Mouse (Mus musculus): ENCODE results near the gene Mapk8.
"Not testable (repeated sequence)": the region's sequence is repeated elsewhere in the genome, so short reads cannot be mapped to it uniquely, and the experiment has no call there.

Mapk8 gene

DNA sequence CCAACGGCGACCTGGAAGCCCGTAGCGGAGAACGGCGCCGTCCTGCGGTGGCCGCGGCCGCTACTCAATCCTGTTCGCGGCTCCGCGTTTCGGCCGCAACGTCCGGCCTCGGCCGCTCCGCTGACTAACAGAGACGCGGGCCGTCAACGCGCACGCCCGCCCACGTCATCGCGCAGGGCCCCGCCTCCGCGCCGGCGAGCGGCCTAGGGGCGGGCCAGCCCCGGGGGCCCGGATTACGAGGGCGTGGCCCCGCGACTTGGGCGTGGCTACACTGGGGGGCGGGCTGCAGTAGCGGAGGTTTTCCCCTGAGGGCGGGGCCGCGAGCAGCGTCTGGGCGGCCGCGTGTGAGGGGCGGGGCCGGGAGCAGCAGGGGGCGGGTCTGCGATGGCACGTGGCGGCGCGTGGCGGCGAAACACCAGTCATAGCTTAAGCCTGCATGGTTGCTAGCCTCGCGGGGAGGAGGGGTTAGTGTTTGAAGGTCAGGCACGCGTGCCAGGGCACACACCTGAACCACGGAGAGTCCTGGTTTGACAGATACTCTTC lies at the start of gene Mapk8:
Mapk8 (minus strand) TSS at position 132 of the 543 bp plus-strand sequence.
- peak; percentile 98 for DNase-seq (ENCODE audit: low read depth)

- DNase-seq (ENCODE audit: low read depth) = no peak
These were observed 48.3 kb upstream of the Mapk8 start for GRCm38 (mm10) chr14:33495226-33495625.

- DNase-seq (ENCODE audit: low read depth) = no peak
These were observed 41.0 kb upstream of the Mapk8 start for GRCm38 (mm10) chr14:33487805-33488550.

DNA sequence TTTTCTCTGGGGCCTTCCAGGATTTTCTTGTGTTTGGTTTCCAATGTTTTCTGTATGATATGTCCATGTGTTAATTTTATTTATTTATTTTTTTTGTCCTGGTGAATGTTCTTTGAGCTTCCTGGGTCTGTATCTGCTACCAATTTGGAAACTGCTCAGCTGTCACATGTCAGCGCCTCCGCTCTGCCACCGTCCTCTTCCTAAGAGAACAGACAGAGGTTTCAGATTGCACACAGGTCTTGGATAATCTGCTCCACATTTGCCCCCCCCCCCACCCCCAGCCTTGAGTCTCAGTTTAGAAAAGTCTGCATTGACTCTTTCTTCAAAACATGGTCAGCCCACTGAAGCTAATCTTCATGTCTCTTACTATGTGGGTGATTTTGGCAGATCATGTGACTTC lies 35.0 kb upstream of the Mapk8 start:
- DNase-seq (ENCODE audit: low read depth) = no peak

GRCm38 (mm10) chr14:33476094-33476760 lies 29.3 kb upstream of the Mapk8 start:
- no peak for DNase-seq (ENCODE audit: low read depth)

DNA sequence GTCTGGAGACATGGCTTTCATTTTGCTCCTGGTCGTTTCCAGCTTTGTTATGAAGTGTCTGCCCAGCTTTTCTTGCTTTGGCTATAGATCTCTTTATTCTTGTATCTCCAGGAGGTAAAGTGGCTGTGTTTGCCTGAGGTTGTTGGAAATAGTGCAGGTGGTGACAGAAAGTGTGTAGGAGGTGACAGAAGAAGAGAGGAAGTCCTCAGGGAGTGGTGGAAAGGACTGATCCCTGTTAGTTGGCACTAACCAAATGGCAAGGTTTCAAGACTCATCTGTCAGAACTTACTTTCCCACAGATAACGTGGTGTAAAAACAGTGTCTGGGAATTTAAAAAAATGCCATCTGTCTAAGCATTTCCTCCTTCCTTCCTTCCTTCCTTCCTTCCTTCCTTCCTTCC lies 27.5 kb upstream of the Mapk8 start:
- no peak for DNase-seq (ENCODE audit: low read depth)

DNA sequence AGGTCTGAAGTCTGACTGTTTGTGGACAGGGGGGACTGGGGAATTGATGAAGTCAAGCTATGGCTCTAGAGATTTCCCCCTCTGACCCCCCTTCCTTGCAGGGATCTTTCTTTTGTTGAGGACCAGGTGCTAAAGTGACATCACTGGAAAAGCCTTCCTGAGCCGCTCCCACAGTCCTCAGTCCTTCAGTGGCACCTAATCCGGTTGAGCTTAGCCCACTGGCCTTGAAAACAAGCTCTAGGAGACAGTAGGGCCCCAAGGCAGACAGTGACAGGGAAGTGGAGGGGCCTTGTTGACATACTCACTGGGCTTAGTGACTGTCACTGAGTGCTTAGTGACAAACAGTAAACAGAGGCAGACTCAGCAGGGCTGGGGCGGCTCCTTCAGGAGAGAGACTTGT lies 24.4 kb upstream of the Mapk8 start, which contains the start of gene Frmpd2:
Frmpd2 (plus strand) TSS at position 366 of the 400 bp plus-strand sequence.
- no peak for DNase-seq (ENCODE audit: low read depth)

DNA sequence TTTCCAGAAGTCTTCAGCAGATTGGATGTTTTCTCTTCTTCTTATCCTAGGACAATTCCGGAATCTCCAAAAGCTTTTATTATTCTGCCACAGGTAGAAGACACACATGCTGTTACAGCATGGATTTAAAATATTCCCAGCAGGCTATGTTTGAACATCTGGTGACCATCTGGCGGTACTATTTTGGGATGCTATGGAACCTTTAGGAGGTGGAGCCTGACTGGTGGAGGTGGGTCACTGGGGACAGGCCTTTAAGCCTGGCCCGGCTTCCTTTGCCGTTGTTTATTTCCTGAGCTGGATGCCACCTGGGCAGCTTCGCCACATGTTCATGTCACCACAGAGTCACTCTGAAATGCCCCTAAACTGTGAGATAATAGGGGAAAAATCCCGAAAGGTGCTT lies 20.8 kb upstream of the Mapk8 start:
- no peak for DNase-seq (ENCODE audit: low read depth)

DNA sequence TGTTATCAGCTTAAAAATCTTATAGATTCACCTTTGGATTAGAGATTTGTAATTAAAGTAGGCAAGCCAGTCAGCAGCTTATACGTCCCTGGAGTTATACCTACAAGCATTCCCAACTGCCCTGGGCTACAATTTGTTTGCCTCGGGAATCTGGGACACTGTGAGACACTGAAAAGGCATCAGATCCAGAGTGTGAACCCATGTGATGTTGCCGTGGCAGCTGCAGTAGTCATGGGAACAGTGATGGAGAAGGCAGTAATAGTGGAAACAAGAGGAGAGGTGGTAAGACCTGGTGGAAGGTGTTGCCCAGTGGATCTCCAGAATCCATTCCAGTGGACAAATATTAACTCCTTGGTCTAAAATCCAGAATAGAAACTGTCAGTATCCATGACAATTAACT lies 16.7 kb upstream of the Mapk8 start:
- DNase-seq (ENCODE audit: low read depth) = no peak

- no peak for DNase-seq (ENCODE audit: low read depth)
These were observed 3.4 kb upstream of the Mapk8 start for GRCm38 (mm10) chr14:33450331-33450730.

GRCm38 (mm10) chr14:33449296-33449840 lies 2.4 kb upstream of the Mapk8 start:
- DNase-seq (ENCODE audit: low read depth) = no peak

DNA sequence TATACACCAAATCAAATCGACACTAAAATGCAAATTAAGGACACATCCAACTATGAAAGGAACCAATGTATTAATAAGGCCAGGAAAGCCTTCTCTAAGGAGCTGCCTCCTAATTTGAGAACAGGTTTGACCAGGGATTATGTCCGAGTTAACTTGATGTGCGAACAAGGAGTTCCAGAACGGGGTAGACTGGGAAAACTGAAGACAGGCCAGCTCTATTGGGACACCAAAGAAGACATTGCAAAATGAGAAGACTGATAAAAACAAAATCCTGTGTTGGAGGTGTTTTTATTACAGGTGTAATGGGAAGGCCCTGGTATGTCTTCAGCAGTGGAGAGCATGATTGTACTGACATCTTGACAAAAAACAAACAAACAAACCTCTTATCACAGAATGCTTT lies 1.3 kb upstream of the Mapk8 start:
- DNase-seq (ENCODE audit: low read depth) = no peak

DNA sequence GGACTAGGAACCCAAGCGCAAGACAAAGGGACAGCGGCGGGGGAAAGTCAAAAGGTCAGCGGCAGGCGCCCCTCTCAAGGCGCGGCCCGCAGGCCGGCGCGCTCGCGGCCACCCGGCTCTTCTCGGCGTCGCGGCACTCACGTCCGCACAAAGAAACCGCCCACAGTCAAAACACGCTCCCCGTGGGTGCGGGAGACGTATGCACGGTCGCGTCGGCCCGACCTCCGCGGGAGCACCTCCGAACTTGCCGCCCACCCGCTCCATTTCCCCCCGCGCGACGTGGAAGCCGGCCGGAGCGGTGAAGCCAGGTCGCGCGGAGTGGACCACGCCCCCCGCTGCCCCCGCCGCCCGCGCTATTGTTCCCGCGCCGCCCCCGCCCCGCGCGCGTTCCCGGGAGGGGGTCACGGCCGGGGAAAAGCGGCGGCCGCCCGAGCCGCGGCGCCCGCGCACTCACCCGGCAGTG lies 366 bp downstream of the Mapk8 start:
- no peak for DNase-seq (ENCODE audit: low read depth)

DNA sequence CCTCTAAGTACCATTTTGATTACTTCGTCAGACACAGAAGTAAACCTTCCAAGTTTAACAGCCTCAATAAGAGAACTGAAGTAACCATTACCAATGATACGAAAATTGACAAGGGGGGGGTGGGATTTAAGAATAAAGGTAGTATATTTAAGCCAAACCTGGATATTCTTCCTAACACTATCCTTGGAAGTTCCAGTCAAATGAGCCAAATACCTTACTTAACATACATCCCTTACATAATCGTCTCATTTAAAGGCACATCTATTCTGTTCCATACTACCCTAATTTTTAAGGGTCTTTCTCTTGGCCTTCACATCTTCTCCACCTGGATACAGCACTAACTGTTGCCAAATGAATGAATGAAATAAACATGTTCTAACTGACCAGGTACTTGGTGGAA lies 996 bp downstream of the Mapk8 start:
- DNase-seq (ENCODE audit: low read depth) = no peak

- DNase-seq (ENCODE audit: low read depth) = no peak
These were observed 3.2 kb downstream of the Mapk8 start for GRCm38 (mm10) chr14:33443780-33444179.

DNA sequence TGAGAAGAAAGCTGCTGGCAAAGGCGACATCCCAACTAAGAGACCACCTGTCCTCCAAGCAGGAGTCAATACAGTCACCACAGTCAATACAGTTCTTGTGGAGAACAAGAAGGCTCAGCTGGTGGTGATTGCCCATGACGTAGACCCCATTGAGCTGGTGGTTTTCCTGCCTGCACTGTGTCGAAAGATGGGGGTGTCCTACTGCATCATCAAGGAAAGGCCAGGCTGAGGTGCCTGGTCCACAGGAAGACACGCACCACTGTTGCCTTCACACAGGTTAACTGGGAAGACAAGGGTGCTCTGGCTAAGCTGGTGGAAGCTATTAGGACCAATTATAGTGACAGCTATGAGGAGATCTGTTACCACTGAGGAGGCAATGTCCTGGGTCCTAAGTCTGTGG lies 14.5 kb downstream of the Mapk8 start:
- DNase-seq (ENCODE audit: low read depth) = not testable (repeated sequence)

DNA sequence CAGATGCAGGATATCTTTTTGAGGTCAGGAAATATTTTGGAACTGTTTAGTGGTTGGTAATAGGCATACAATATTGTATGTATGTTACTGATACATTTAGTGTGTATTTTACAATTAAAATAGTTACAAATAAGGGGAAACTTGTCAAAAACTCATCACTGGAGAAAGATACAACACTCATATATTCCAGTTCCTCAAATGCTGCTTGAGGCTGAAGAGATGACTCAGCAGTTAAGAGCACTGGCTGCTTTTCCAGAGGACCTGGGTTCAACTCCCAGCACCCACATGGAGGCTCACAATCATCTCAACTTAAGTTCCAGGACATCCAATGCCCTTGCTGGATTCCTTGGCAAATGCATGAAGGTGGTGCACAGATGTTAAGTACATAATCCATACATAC lies 22.8 kb downstream of the Mapk8 start:
- DNase-seq (ENCODE audit: low read depth) = no peak

DNA sequence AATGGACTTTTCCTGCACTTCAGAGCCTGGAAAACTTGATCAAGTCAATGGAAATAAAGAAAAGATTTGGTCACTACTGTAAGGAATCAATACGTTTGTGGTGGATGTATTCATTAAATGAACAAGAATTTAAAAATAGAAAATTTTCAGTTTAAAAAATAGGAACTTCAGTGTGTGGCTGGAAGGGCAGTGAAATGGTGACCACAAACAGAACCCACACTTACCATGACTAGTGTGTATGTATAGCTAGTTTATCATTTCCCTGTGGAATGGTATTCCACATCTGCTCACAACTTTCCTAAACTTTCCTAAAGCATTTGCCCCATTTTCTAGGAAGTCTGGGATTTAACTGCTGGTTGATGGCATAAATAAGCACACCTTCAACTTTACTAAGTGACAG lies 24.0 kb downstream of the Mapk8 start:
- no peak for DNase-seq (ENCODE audit: low read depth)

DNA sequence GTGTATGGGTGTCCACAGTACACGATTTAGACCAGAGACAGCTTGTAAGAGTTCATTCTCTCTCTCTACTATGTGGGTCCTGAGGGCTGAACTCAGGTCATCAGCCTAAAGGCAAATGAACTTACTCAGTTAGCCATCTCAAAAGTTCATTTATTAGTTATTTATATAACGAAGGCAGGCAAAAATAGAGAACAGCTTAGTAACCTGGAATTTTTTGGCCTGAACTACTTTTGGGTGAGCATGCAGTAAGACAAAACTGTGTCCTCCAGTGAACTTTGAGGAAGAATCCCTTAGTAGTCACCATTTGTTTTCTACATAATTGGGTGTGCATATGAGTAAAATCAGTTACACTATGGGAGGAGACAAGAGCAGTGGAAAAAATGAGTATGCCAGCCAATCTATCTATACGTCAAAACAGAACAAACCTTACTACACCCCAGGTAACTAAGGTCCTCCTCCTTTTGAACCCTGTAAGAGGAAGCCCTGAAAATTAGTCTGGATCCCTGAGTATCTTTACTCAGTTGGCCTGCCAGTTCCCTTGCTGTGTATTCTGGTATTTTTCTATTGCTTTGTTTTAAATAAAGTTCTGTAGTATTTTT lies 28.5 kb downstream of the Mapk8 start:
- DNase-seq (ENCODE audit: low read depth) = no peak

- no peak for DNase-seq (ENCODE audit: low read depth)
These were observed 31.2 kb downstream of the Mapk8 start for GRCm38 (mm10) chr14:33415746-33416145.

DNA sequence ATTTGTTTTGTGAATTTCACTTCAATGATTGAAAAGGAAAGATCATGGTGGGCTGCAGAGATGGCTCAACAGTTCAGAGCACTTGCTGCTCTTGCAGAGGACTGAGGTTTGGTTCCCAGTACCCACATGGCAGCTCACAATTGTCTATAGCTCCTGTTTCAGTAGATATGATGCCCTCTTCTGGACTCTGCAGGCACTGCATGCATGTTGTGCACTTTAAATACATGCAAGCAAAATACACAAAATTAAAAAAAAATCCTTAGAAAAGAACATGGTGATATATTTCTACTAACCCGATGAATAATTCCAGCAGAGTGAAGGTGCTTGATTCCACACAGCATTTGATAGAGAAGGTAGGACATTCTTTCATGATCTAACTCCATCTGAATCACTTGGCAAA lies 44.6 kb downstream of the Mapk8 start:
- DNase-seq (ENCODE audit: low read depth) = peak; percentile 31

- peak; percentile 11 for DNase-seq (ENCODE audit: low read depth)
These were observed 46.9 kb downstream of the Mapk8 start for GRCm38 (mm10) chr14:33400019-33400418.
